Mouse (Mus musculus) layer of hippocampus, postnatal 10 days (tissue): Measurements from ENCODE around the gene Map3k13. TPM values are rescaled to one million over a fixed set of nuclear protein-coding genes. Genes with fewer than 3 reads are reported as not detected.
"Not testable (repeated sequence)": the region's sequence is repeated elsewhere in the genome, so short reads cannot be mapped to it uniquely, and the experiment has no call there.

Experiments
- DNase-seq, 2 experiments: peaks; one replicate each; pipeline ENCODE4 v3.0.0; 2021; ENCODE audit warnings: low spot score in 2 of 2
- total RNA-seq, 2 experiments: library from RNA; stranded (reverse); gene quantifications; 2 replicates each; pipeline ENCODE4 v1.2.3; 2021

Gene Map3k13
- total RNA-seq, 2 experiments from 2014 or later, result 13.5 to 15.1 TPM

DNA sequence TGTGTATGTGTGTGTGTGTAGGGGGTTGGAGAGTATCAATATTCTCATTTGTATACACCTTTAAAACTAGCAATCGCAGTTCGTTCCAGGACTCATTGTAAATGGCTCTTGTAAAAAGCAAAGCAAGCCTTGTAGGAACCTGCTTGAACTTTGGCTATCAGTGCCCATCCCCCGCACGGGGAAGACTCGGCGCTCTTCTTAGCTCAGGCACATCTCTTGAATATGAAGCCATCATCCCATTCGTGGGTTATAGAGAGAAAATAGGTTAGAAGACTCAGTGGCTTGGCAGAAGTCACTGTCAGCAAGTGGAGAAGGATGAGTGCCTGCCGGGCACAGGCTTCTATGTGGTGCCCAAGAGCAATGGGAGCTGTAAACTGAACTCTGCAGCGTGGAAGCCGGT, 110.5 kb downstream of the Map3k13 start:
- DNase-seq, result no peak

DNA sequence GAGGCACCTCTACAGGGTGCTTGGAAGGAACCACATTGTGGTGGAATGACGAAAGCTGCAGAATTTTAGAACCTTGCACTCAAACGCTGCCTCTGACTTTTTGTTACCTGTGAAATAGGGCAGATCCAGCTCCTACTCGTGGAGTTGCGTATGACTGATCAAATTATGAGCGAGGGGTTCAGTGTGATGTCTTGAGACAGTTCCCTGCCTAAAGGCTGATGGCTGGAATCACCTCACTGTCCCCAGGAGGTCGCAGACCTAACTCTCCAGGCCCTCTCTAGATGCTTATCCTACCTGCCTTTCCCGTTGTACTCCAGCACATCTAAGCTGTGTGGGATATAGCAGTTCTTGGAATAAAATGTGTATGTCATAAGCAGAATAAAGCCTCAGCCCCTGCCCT, 111.8 kb downstream of the Map3k13 start:
- no peak for DNase-seq

- DNase-seq, result no peak
Observed at GRCm38 (mm10) chr16:21906902-21907301, 112.8 kb downstream of the Map3k13 start.

GRCm38 (mm10) chr16:21908906-21909305, 114.8 kb downstream of the Map3k13 start:
- not testable (repeated sequence) for DNase-seq

GRCm38 (mm10) chr16:21913347-21913746, 119.2 kb downstream of the Map3k13 start:
- no peak for DNase-seq

DNA sequence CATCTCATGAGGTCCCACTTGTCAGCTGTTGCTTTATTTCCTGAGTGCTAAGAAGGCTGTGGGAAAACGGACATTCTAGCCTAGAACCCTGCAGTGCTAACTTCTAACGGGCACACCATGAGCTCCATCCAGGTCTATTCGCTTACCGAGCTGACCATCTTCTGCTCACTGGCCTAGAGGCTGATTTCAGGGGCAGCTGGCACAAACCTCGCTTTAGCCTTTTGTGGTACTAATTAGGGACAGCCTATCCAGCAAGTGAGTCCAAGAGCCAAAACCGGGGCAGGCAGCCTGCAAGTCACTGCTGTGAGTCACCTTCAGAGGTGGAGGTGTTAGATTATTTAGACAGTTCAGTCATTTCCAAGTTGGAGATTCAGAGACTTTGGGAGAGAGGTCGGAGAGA, 122.5 kb downstream of the Map3k13 start:
- DNase-seq, result no peak

DNA sequence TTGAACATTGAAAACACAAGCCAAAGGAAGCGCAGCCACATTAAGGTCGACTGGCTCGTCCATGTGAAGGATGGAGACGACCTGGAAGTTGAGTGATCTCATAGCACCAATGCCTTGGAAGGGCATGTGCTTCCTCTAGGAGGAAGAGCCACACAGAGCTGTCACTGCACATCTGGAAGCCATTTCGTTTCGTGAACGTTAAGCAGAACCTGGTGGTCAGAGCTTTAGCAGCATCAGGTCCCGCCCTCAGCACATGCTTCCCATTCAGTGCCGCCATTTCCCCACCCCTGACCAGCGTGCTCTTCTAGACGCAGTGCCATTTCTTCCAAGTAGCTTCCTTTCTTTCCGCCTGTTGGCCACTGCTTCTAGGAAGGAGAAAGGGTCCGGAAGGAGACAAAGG, 134.3 kb downstream of the Map3k13 start:
- DNase-seq, result no peak

DNA sequence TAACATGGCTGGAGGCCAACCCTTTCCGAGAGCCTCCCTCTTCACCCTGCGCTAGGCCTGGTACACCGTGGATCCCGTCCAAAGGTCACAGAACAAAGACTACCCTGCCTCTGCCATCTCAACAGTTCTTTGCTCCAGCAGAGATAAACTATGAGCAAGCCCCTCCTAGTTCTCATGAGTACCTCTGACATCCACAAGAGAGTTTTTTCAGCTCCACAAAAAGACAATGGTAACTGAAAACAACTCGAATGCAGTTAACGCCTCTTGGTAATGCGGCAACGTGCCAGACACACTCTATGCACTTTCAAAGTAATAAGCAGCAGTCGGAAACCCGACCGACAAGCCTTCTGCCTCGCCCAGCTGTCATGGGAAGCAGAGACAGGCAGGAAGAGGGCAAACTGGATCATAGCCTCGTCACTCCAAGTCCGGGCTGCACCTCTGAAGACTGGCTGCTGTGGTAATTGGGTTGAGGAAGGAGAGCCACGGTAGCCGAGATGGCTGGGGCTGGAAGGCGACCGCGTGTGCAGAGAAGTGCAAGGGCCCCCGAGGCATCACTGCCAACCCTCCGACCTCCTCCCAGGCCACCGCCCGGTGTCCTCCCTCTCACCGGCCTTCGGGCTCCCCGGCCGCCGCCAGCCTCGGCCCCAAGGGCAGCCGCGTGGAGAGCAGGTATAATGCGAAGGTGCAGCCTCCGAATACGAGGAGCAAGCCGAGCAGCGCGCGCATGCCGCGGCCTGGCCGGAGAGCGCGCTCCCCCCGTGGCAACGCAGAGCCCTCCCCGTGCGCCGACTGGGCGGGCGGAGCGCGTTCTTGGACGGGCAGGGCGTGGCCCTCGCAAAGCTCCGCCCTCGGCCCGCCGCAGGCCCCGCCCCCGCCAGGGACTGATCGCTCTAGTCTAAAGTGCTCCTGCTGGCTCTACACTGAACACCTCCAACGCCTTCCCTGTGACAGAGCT, 152.9 kb downstream of the Map3k13 start, which contains the start of gene Tmem41a:
Gene Tmem41a, minus strand, starts transcription at position 792 of the 955 bp plus-strand sequence.
- DNase-seq, result peak; percentile 79 to 88

DNA sequence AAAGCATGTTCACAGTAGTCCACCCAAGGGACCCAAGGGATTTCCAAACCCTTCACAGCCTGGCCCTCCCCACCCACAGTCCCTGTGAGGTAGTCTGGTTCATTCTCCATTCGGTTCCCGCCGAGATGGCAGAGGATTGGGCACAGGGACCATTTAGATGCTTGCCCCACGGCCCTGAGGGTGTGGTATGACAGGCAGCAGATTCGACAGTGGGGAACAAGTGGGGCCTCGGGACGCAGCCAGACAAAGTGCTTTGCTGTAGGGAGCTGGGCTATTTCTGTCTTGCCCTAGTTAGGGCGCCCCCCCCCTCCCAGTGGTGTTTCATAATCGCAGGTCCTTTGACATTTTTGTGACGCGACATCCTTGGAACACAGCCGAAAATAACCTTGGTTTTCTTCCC, 161.4 kb downstream of the Map3k13 start:
- no peak for DNase-seq

GRCm38 (mm10) chr16:21965576-21965975, 171.4 kb downstream of the Map3k13 start:
- DNase-seq, result no peak

DNA sequence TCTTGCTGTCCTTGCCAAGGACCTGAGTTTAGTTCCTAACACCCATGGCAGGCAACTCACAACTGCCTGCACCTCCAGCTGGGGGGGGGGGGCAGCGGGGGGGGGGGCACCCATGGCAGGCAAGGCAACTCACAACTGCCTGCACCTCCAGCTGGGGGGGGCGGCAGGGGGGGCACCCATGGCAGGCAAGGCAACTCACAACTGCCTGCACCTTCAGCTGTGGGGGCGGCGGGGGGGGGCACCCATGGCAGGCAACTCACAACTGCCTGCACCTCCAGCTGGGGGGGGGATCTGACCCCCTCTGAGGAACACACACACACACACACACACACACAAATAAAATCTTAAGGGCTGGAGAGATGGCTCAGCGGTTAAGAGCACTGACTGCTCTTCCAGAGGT, 175.7 kb downstream of the Map3k13 start:
- DNase-seq, result no peak

DNA sequence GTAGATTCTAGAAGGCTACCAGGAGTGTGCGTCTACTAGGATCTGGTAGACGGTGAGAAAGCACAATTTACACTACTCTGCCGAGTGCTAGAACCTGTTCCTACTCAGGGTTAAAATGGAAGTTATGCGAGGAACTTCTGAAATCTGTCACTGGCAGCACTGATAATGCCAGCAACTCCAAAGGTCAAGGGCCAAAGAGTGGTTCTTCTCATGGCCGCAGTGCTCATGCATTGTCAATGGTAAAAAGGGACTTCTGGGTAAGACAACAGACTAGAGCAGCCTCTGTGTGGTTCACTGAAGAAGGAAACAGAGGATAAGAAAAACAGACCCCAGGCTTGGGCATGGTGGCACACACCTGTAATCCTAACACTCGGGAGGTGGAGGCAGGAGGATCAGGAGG, 176.4 kb downstream of the Map3k13 start:
- no peak for DNase-seq

GRCm38 (mm10) chr16:21971446-21971845, 177.3 kb downstream of the Map3k13 start:
- DNase-seq, result no peak

DNA sequence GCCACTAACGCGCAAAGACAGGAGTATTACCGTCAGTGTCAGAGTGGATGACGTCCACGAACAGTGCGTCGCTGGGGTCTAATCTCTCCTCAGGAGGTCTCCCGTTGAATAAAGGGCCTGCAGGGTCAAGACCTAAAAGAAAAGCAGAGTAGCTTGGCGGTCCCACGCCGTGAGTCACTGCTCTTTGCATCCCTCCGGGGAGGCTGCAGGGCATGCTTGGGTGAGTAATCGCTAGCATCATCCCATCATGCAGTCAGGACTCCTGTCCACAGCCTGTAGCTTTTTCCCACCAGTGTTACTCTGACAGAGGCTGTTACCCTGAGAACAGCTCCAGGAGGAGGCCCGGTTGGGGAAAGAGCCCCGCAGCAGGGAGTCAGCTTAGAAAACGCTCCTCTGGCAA, 182.1 kb downstream of the Map3k13 start:
- DNase-seq, result no peak

DNA sequence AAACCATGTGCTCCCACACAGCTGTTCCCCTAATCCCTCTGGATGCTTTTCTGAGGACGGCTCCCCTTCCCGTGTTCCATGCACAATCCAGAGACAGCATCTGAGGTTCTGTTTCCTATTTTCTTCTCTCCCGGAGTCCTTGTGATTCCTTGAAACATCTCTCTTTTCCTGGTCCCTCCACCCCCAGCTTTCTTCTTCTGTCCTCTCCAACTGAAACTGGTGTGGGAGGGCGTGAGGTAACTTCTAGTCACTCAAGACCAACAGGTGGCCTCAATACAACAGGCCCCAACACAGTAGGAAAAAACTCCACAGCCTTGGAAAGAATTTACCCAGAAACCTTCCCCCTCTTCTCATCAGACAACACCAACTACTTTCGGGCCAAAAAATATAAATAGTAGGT, 183.2 kb downstream of the Map3k13 start:
- DNase-seq, result no peak

Other genes starting within 250 kb of the Map3k13 start
- gene 2510009E07Rik, start 99.7 kb upstream of the Map3k13 start, total RNA-seq, result 10 to 100 TPM; 65.8 to 70.8 TPM
- gene Ehhadh, start 6.5 kb upstream of the Map3k13 start, total RNA-seq, result 1 to 10 TPM; 1.1 to 1.2 TPM
- 10 to 100 TPM; 19.3 to 22.1 TPM for gene Tmem41a, start 153.2 kb downstream of the Map3k13 start, total RNA-seq
- gene Liph, start 201.3 kb downstream of the Map3k13 start, total RNA-seq, result under 1 TPM; 0.33 to 0.59 TPM
- gene Senp2, start 215.1 kb downstream of the Map3k13 start, total RNA-seq, result 10 to 100 TPM; 69.7 to 70.8 TPM